ENCODE assay signal across 23 mouse cellular contexts in genomic region chr6:146901929-146902328, GRCm38 (mm10). TPM values are rescaled to one million over a fixed set of nuclear protein-coding genes. Genes with fewer than 3 reads are reported as not detected.
"Had no signal": no experiment of that assay in that cellular context is flagged by ENCODE, and none has a peak within 500 bp of the region (broad histone marks: within the 10 kb centered on the region; RNA-seq: fewer than 3 reads in every experiment).

No protein-coding gene starts in this region.

- H3K4me2 ChIP-seq: limb, embryonic 15.5 days; liver, embryonic 13.5 days; neural tube, embryonic 15.5 days had no signal

- ATAC-seq: lung, postnatal 0 days had no signal

- H3K36me3 ChIP-seq: liver, embryonic 13.5 days; midbrain, embryonic 10.5 days; neural tube, embryonic 15.5 days had no signal

- H3K27ac ChIP-seq: limb, embryonic 15.5 days; liver, embryonic 13.5 days; midbrain, embryonic 10.5 days; neural tube, embryonic 15.5 days had no signal

- H3K9ac ChIP-seq: limb, embryonic 15.5 days; liver, embryonic 13.5 days; neural tube, embryonic 15.5 days had no signal

- H3K9me3 ChIP-seq: limb, embryonic 15.5 days; liver, embryonic 13.5 days; midbrain, embryonic 10.5 days; neural tube, embryonic 15.5 days had no signal

- DNase-seq: kidney, adult 18-20 months; kidney, postnatal 14 days; layer of hippocampus, adult 9-11 months; layer of hippocampus, postnatal 36 days; liver, embryonic 13.5 days; lung, adult 18-20 months; lung, postnatal 36 days; midbrain, embryonic 14.5 days; thymus, adult 2 months; thymus, postnatal 25 days had no signal

- H3K4me1 ChIP-seq: midbrain, embryonic 10.5 days; neural tube, embryonic 15.5 days had no signal

- H3K27me3 ChIP-seq: limb, embryonic 15.5 days; liver, embryonic 13.5 days; neural tube, embryonic 15.5 days had no signal

- H3K4me3 ChIP-seq: limb, embryonic 15.5 days; liver, embryonic 13.5 days; midbrain, embryonic 10.5 days; myocyte; neural tube, embryonic 15.5 days had no signal

RNA-seq across cellular contexts. Expression of gene Smco2, which starts 52.0 kb away (rescaled TPM):
- total RNA-seq: layer of hippocampus, postnatal 36 days; left cerebral cortex, postnatal 25 days; megakaryocyte, adult 5-6 weeks had no signal
- polyA plus RNA-seq: kidney, embryonic 14.5 days; large intestine, adult 2 months; limb, embryonic 11.5 days; limb, embryonic 15.5 days; liver, embryonic 13.5 days; lung, postnatal 0 days; midbrain, embryonic 10.5 days; midbrain, embryonic 14.5 days; myocyte; neural tube, embryonic 11.5 days; neural tube, embryonic 15.5 days; stomach, embryonic 14.5 days; thymus, adult 2 months had no signal

RNA-seq across cellular contexts. Expression of gene 1700034J05Rik, which starts 52.3 kb away (rescaled TPM):
- total RNA-seq: layer of hippocampus, postnatal 36 days; left cerebral cortex, adult 8-10 months; left cerebral cortex, postnatal 25 days; megakaryocyte, adult 5-6 weeks had no signal
- polyA plus RNA-seq: large intestine, adult 2 months; limb, embryonic 11.5 days; liver, embryonic 13.5 days; midbrain, embryonic 14.5 days; neural tube, embryonic 15.5 days; thymus, adult 2 months had no signal
